Mouse (Mus musculus) embryonic fibroblast, embryonic 13.5 days (primary cell): Measurements from ENCODE around the gene Atg4a-ps.

ENCODE experiments used
- CTCF ChIP-seq: IDR thresholded peaks from 2 replicates; pipeline ENCODE4 v1.5.1; 2011; ENCODE audit warnings: mild to moderate bottlenecking, control low read depth, low read length, moderate library complexity, borderline replicate concordance; ENCODE audit not compliant: insufficient read depth
- POLR2A ChIP-seq: IDR thresholded peaks from 2 replicates; pipeline ENCODE4 v1.6.1; 2011; ENCODE audit warnings: low read depth, mild to moderate bottlenecking, control low read depth, low read length, moderate library complexity

DNA sequence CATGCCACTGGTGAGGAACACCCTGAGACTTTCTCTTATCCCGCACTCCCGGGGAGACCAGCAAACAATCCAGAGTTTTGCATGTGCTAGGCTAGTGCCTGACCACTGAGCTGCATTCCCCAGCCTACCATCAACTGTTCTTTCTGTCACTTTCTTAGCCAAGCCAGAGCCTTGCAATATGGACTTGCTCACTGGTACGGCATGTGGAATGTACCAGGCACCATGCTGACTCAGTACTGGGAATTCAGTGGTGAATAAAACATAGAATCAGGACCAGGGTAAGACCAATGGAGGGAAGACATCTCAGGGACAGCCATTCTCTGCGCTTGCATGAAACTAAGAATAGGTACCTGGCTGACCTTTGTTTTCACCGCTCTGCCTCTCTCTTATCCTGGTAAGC, 35.6 kb downstream of the Atg4a-ps start:
- TF ChIP-seq CTCF (no peak), POLR2A (no peak)
